In genomic region chr16:64676865-64677264, GRCm38 (mm10) we compare ENCODE assay signal across 17 mouse cellular contexts.
A peak's percentile ranks its signal among the peaks of the same experiment; 100 is the strongest.
DNase-seq lines count a peak whose midpoint lies in the region; ATAC-seq and TF ChIP-seq lines count a peak whose summit lies in the region.
"Had no signal": no experiment of that assay in that cellular context is flagged by ENCODE, and none has a peak within 500 bp of the region (broad histone marks: within the 10 kb centered on the region; RNA-seq: fewer than 3 reads in every experiment).

No protein-coding gene starts in this region.

- no peak for TF ChIP-seq CTCF in brain, embryonic 14.5 days (IDR thresholded peaks at IDR 0.05; ENCODE audit: borderline replicate concordance, extremely low read depth, insufficient read depth, insufficient read length)

- H3K4me3 ChIP-seq in forebrain, embryonic 15.5 days = no peak overlapping the region
- H3K4me3 ChIP-seq in forebrain, embryonic 11.5 days (ENCODE audit: low read depth, low read length) = no peak overlapping the region
- no peak overlapping the region for H3K4me3 ChIP-seq in lung, embryonic 15.5 days
- no peak overlapping the region for H3K4me3 ChIP-seq in embryonic facial prominence, embryonic 15.5 days (replicated peaks)
- H3K4me3 ChIP-seq: heart, embryonic 10.5 days; hindbrain, embryonic 10.5 days had no signal

- H3K36me3 ChIP-seq in forebrain, embryonic 15.5 days = no peaks in the 10 kb centered on the region
- no peaks in the 10 kb centered on the region for H3K36me3 ChIP-seq in forebrain, embryonic 11.5 days (ENCODE audit: control insufficient read depth, insufficient read depth, low read length)
- no peaks in the 10 kb centered on the region for H3K36me3 ChIP-seq in lung, embryonic 15.5 days
- H3K36me3 ChIP-seq in embryonic facial prominence, embryonic 15.5 days = no peaks in the 10 kb centered on the region
- H3K36me3 ChIP-seq: heart, embryonic 10.5 days; hindbrain, embryonic 10.5 days had no signal

- H3K27me3 ChIP-seq in forebrain, embryonic 15.5 days = no peaks in the 10 kb centered on the region
- no peaks in the 10 kb centered on the region for H3K27me3 ChIP-seq in forebrain, embryonic 11.5 days (ENCODE audit: control insufficient read depth, insufficient read depth, low read length)
- no peaks in the 10 kb centered on the region for H3K27me3 ChIP-seq in lung, embryonic 15.5 days
- no peaks in the 10 kb centered on the region for H3K27me3 ChIP-seq in embryonic facial prominence, embryonic 15.5 days

- H3K9ac ChIP-seq in forebrain, embryonic 15.5 days (replicated peaks) = no peak overlapping the region
- no peak overlapping the region for H3K9ac ChIP-seq in forebrain, embryonic 11.5 days (ENCODE audit: low read length)
- H3K9ac ChIP-seq in lung, embryonic 15.5 days = no peak overlapping the region
- no peak overlapping the region for H3K9ac ChIP-seq in embryonic facial prominence, embryonic 15.5 days

- no peak overlapping the region for H3K4me2 ChIP-seq in forebrain, embryonic 15.5 days (replicated peaks)
- no peak overlapping the region for H3K4me2 ChIP-seq in forebrain, embryonic 11.5 days (ENCODE audit: low read depth, low read length, severe bottlenecking)
- no peak overlapping the region for H3K4me2 ChIP-seq in lung, embryonic 15.5 days
- H3K4me2 ChIP-seq in embryonic facial prominence, embryonic 15.5 days (replicated peaks) = no peak overlapping the region
- H3K4me2 ChIP-seq: midbrain, embryonic 11.5 days had no signal

- H3K27ac ChIP-seq in forebrain, embryonic 15.5 days (replicated peaks) = peak overlapping the region; percentile 70
- H3K27ac ChIP-seq in forebrain, embryonic 11.5 days (ENCODE audit: low read depth, low read length) = no peak overlapping the region; the same call in 1 of the 2 replicates
- H3K27ac ChIP-seq in lung, embryonic 15.5 days = peak overlapping the region; percentile 59
- peak overlapping the region; percentile 39; the same call in 1 of the 2 replicates for H3K27ac ChIP-seq in embryonic facial prominence, embryonic 15.5 days (replicated peaks)
- H3K27ac ChIP-seq: heart, embryonic 10.5 days; hindbrain, embryonic 10.5 days; macrophage had no signal

- peak; percentile 72 for ATAC-seq in forebrain, embryonic 15.5 days (replicated peaks)
- ATAC-seq in forebrain, embryonic 11.5 days (replicated peaks; ENCODE audit: low FRiP score) = no peak
- peak; percentile 69; the same call in 1 of the 2 replicates for ATAC-seq in lung, embryonic 15.5 days (ENCODE audit: borderline replicate concordance, extremely low read depth, low FRiP score, low TSS enrichment)
- no peak for ATAC-seq in embryonic facial prominence, embryonic 15.5 days (ENCODE audit: insufficient number of reproducible peaks, low FRiP score, low TSS enrichment, low read depth)

- no peak for DNase-seq in forebrain, embryonic 11.5 days (ENCODE audit: low spot score)
- DNase-seq in lung, postnatal 36 days = no peak
- peak; percentile 56 for DNase-seq in brain, embryonic 14.5 days (ENCODE audit: low read depth)
- DNase-seq in spleen, postnatal 14 days (ENCODE audit: low spot score in 2 of 2) = no peak
- DNase-seq: adrenal gland, postnatal 36 days; cerebellum, adult 8-10 months; kidney, adult 2 months; kidney, postnatal 14 days; liver; thymus, postnatal 36 days had no signal

- H3K4me1 ChIP-seq in forebrain, embryonic 15.5 days = peaks cover 16% of the 10 kb centered on the region
- H3K4me1 ChIP-seq in forebrain, embryonic 11.5 days (replicated peaks; ENCODE audit: control insufficient read depth, insufficient read depth, low read length) = no peaks in the 10 kb centered on the region
- peaks cover 12% of the 10 kb centered on the region for H3K4me1 ChIP-seq in lung, embryonic 15.5 days
- peaks cover 6% of the 10 kb centered on the region; the same call in 1 of the 2 replicates for H3K4me1 ChIP-seq in embryonic facial prominence, embryonic 15.5 days
- H3K4me1 ChIP-seq: heart, embryonic 10.5 days; hindbrain, embryonic 10.5 days had no signal

- 41% methylated on average over 3 of the region's 3 CpGs for WGBS in forebrain, embryonic 15.5 days
- 85% methylated on average over 3 of the region's 3 CpGs for WGBS in forebrain, embryonic 11.5 days
- WGBS in lung, embryonic 15.5 days = 41% methylated on average over 3 of the region's 3 CpGs
- 54% methylated on average over 3 of the region's 3 CpGs for WGBS in embryonic facial prominence, embryonic 15.5 days

- no peaks in the 10 kb centered on the region for H3K9me3 ChIP-seq in forebrain, embryonic 15.5 days
- H3K9me3 ChIP-seq in forebrain, embryonic 11.5 days (ENCODE audit: control insufficient read depth, low read length) = no peaks in the 10 kb centered on the region
- H3K9me3 ChIP-seq in lung, embryonic 15.5 days = no peaks in the 10 kb centered on the region
- H3K9me3 ChIP-seq in embryonic facial prominence, embryonic 15.5 days (replicated peaks) = no peaks in the 10 kb centered on the region
- H3K9me3 ChIP-seq: heart, embryonic 10.5 days; hindbrain, embryonic 10.5 days had no signal

- no peak for TF ChIP-seq POLR2A in brain, embryonic 14.5 days (IDR thresholded peaks at IDR 0.05; ENCODE audit: borderline replicate concordance, extremely low read depth, insufficient read depth, insufficient read length, poor library complexity, severe bottlenecking)

Comparison
In these comparisons a context has a peak if more than half of its experiments do, and no peak if none do; other contexts are left out.
1. ATAC-seq: peak in forebrain, embryonic 15.5 days (single experiment) and lung, embryonic 15.5 days (single experiment); none in forebrain, embryonic 11.5 days (single experiment) and embryonic facial prominence, embryonic 15.5 days (single experiment).